Mouse (Mus musculus) hematopoietic stem cell, adult 5-6 weeks (primary cell): ENCODE measurements around the gene Tuba1b. TPM values are rescaled to one million over a fixed set of nuclear protein-coding genes. Genes with fewer than 3 reads are reported as not detected.
A peak's percentile ranks its signal among the peaks of the same experiment; 100 is the strongest.
"Not testable (repeated sequence)": the region's sequence is repeated elsewhere in the genome, so short reads cannot be mapped to it uniquely, and the experiment has no call there.

Experiments
- ATAC-seq, 2 experiments: fragments of 125-278 bp in 1 of 2; replicated peaks in 1 of 2; 2 replicates each; pipeline ENCODE4 v1.8.0; 2016 to 2017; ENCODE audit warnings: inconsistent platforms in 2 of 2, mild to moderate bottlenecking in 2 of 2, moderate number of reproducible peaks in 2 of 2, low read depth in 1 of 2, moderate TSS enrichment in 1 of 2; ENCODE audit not compliant: low FRiP score in 2 of 2, poor library complexity in 2 of 2, severe bottlenecking in 2 of 2, insufficient read depth in 1 of 2, low TSS enrichment in 1 of 2
- total RNA-seq: library from RNA; stranded (forward); fragments of 172-1452, 232-1000 nt; gene quantifications from 2 replicates; pipeline ENCODE4 v1.2.3, GENCODE M21; 2017

Gene Tuba1b
- total RNA-seq, 1 experiment from 2014 or later = 707 TPM

DNA sequence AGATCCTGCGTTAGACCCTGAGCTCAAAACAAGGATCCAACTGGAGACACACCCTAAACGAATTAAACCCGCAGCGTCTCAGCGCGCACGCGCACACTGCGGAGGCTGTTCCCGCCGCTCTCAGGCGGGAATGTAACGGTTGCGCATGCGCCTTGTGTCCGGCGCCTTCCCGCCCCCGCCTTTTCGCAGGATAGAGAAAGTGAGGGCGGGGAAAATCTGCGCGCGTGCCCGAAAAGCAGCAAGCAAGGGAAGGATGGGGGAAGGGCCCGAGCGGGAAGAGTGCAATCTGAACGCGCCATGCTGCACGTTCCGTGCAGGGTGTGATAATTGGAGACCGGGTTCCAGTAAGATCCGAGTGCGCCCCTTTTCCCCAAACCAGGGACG lies 540 bp downstream of the Tuba1b start:
- peak; percentile 44 to 64 for ATAC-seq

DNA sequence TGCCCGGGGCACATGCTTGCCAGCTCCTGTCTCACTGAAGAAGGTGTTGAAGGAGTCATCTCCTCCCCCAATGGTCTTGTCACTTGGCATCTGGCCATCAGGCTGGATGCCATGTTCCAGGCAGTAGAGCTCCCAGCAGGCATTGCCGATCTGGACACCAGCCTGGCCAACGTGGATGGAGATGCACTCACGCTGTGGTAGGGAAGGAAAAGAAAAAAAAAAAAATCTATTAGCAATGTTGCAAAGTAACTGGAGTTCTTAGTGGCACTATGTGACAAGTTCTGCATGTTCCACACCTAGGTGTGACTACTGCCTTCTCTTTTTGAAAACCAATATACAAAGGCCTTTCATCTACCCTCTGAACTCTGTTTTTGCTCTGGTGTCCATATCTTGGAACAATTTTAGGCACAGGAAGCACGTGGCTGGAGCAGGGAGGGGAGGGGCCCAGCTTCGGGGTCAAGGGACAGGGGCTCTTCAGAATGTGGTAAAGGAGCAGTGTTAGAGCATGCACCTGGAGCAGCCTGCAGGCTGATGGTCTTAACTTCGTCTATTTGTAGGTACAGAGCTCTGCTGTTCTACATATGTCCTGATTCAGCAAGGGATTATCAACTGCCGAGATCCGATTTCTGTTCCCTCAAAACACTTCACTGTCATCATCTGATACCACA lies 1.2 kb downstream of the Tuba1b start:
- ATAC-seq = not testable (repeated sequence)

DNA sequence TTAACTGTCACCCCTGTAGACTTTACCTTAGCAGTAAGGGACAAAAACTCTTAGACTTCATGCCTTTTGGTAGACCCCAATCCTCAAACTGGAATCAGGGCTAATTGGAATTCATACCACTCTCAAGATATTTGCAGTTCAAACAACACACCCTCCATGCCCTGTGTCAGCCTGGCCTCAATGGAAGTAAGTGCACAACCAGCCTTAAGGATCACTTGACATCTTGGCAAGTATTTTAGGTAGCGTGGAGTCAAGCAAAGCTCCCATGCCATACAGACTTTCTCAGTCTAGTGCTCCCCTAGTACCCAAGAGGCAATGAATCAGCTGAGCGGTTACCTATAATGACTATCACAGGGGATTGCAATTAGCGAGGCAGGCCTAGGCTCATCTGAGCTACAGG lies 3.4 kb downstream of the Tuba1b start:
- ATAC-seq = no peak

DNA sequence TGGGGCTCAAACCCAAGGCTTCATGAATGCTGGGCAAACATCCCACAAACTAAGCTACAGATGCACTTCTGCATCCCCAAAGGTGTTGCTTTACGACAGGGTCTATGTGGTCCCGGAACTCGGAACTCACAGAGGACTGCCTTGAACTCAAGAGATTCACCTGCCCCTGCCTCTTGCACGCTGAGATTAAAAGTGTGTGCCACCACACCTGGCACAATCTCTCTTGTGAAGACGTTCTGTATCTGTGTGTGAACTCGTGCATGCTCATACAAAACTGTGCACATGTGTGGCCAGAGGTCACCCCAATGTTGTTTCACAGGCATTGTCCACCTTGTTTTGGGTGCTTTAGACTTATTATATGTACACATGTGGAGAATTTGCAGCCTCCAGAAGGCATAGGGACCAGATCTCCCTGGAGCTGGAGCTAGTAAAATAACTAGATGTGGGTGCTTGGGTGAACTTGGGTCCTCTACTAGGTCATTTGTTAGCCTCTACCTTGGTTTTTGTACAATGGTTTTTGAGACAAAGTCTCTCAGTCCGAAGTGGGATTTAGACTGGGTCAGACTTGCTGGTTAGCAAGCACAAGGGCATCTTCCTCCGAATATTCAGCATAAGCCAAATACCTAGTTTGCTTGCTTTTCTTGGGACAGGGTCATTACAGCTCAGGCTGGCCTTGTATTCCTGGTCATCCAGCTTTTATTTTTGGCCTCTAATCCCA lies 4.2 kb downstream of the Tuba1b start:
- ATAC-seq = no peak

DNA sequence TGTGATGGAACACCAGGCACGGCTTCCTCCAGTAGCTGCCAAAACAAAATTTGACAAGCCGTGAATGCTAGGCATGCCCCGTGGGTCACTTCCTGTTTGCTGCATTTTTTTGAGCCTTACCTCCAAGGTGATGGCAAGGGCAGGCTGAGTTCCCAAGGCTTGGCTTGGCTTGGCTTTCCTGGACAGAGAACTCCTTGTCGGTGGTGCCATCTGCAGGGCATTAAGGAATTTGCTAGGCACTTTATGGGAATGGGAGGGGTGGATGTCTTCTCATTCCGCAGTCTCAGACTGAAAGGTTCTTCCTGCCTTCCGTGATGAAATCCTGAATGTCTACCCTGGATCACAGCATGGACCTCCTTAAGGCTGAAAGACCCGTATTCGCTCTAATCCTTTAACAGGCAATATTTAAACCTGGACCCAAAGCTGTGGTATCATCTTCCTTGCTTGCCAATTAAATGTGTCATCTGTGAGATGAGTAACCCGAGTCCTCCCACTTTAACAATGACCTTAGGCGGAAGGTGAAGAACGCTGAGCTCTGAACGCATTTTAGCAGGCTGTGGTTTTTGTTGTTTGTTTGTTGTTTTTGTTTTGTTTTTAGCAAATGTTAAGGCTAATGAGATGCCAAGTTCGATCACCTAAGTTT lies 5.6 kb downstream of the Tuba1b start:
- ATAC-seq = peak; percentile 75 to 78

DNA sequence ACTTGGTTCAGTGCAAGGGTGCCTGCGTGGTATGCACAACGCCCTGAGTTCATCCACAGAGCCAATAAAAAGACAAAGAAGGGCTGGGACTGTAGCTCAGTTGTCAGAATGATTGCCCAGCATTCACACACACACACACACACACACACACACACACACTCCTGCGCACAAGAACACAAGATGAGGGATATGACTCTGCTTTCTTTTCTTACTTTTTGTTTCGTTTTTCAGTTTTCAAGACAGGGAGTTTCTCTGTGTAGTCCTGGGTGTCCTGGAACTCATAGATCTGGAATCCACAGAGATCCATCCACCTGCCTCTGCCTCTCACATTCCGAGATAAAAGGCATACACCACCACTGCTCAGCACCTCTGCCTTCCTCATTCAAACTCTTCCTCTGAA lies 6.8 kb downstream of the Tuba1b start:
- ATAC-seq = no peak

DNA sequence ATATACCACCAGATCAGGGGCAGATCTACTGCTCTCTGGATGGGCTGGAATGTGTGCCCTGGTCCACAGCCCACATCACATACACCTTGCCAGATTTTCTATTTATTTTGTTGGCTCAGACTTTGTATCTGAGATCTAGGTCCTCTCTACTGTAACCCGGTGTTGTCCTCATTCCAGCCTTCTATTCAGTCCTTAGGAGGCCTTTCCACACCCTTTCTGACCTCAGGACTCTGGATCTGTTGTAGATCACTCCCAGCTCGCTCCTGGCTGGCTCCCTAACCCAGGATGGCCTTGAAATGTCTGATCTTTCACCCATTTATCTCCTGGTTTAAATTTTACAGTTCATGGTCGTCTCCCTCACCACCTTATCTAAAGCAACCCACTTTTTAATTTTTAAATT lies 9.7 kb downstream of the Tuba1b start:
- ATAC-seq = no peak

DNA sequence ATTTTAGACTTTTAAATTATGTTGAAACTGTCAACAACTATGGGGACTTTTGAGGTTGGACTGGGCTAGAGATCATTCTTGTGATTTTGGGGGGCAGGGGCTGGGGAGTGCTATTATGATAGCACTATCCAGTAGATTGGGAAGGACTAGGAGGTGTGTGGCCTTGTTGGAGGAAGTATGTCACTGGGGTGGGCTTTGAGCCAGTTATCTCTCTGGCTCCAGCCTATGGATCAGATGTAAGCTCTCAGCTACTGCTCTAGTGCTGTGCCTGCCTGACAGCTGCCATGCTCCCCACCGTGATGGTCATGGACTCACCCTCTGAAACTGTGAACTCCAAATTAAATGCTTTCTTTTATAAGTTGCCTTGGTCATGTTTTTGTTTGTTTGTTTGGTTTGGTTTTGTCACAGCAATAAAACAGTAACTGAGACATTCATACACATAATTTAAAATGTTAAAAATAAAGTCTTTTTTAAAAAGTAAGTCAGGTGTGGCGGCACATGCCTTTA lies 11.3 kb downstream of the Tuba1b start:
- ATAC-seq = no peak

DNA sequence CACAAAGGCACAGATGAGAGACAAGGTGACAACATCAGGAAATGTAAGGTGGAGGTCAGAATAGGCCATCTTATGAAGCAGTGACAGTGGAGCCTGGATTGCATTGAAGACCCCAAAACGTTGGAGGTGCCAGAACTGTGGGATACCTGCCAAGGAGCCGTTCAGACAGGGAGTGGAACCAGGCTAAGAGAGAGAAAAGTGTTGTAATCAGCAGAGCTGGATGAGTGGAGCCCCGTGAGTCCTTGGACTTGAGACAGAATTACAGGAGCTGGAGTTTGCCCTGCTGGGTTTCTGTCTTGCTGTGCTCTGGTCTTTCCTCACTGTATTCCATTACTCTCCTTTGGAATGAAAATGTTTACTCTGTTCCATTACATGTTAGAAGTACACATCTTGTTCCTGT lies 11.8 kb downstream of the Tuba1b start:
- no peak for ATAC-seq

DNA sequence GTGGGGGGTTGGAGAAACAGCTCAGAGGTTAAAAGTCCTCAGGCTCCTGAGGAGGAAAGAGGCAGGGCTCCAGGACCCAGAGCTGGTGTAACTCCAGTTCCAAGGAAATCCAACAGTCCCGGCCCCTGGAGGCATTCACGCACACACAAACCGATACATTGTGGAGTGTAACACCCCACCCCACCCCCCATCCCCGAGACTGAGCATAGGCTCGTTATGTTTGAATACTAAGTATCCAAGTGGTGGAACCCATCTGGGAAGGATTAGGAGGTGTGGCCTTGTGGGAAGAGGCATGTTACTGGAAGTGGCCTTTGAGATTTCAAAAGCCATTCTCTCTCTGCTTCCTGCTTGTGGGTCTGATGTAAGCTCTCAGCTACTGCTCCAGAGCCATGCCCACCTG lies 12.9 kb downstream of the Tuba1b start:
- ATAC-seq = no peak

DNA sequence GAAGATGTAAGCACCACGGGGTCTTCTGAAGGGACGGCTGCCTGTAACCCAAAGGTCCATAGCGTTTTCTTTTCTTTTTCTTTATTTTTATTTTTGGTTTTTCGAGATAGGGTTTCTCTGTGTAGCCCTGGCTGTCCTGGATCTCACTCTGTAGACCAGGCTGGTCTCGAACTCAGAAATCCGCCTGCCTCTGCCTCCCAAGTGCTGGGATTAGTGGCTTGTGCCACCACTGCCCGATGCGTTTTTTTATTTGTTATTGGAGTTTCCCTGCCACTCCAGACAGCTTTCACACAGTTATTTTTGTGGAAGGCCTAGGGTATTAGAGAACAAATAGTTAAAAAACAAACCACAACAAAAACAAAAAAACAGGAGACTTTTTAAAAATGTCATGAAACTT lies 15.9 kb downstream of the Tuba1b start:
- ATAC-seq = not testable (repeated sequence)

DNA sequence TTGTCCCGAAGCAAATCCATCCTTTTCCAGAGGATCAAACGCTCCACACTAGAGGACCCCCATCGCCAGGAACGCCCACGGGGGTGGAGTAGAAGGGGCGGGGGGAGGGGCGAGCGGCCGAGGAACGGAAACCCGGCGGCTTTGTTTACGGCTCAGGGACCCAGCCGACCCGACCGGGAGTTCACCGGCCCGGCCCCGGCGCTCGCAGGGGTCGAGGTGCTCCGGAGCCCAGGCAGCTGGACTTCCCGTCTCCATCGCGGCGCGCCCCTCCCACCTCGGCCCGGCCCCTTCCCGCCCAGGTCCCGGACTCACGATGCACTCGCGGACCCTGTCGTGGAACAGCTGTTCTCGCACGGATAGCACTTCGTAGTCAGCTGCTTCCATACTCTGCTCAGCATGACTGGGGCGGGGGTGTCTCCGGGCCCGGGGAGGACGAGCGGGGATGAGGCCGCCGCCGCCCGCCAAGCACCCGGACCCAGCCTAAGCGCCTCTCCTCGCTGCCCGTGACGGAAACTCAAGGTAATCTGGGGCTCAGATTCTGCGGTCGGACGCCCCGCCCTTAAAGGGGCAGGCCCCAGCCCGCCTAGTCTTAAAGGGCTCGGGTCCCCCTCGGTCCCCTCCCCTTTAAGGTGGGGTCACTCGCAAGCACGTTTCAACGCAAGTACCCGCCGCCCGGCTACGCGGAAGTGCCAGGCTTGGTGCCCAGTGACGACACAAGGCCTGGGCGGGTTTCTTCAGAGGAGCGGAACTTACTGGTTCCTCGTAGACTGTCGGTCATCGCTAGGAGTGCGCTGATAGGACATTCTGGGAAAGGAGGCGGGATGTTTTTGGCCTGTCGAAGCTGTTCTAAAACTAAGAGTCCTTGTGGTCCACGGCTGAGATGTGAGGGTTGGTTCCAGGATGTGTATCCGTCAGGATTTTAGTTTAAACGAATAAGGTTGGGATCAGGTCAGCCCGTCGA lies 16.5 kb downstream of the Tuba1b start, which contains the start of gene Lmbr1l:
TSS of gene Lmbr1l (minus strand) at position 694 of the 961 bp plus-strand sequence.
- peak; percentile 98 to 99 for ATAC-seq

DNA sequence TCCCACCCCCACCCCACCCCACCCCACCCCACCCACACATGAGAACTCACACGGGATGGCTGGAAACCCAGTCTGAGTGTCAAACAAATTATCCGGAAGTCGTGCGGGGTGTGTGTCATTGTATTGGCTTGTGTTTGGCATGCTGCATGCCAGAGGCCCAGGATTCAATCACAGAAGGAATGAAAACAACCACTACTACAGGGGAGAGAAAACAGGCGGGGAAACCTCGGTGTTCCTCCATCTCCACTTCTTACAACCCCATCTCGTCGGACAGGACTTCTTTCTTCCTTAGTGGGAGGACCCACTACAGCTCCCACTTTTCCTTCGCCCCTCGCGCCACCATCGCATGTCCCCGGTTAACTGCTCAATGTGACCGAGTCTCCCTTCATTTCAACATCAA lies 17.3 kb downstream of the Tuba1b start:
- ATAC-seq = no peak

DNA sequence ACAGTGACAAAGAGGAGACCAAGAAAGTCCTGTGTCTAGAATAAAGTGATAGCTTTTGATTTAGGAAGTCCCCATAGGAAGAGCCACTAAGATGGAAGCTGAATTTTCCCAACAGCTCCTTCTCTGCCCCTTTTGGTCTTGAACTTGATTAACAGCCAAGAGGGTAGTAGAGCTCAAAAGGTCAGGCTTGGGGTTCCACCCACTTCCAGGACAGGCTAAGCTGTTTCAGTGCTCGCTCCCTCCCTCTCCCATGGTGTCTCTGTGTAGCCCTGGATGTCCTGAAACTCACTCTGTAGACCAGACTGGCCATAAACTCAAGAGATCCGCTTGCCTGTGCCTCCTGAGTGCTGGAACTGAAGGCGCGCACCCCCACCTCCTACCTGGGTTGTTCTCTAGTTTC lies 18.3 kb downstream of the Tuba1b start:
- ATAC-seq = no peak

DNA sequence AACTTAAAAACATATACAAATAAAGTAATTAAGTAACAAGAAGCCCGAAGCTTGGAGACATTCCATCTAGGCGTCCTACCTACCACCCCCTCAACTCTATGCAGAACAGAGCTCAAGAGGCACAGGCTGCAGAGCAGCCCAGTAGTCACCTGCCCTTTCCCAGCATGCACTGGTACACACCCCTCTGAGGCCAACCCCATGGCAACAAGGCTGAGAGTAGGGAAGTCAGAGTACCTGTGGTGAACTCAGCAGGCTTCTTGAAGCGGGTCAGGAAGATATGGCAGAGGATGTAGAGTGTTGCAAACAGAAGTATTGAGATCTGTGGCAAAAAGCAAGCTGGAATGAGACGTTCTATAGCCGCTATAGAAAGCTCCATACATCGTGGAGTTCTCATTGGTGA lies 19.5 kb downstream of the Tuba1b start:
- ATAC-seq = no peak

DNA sequence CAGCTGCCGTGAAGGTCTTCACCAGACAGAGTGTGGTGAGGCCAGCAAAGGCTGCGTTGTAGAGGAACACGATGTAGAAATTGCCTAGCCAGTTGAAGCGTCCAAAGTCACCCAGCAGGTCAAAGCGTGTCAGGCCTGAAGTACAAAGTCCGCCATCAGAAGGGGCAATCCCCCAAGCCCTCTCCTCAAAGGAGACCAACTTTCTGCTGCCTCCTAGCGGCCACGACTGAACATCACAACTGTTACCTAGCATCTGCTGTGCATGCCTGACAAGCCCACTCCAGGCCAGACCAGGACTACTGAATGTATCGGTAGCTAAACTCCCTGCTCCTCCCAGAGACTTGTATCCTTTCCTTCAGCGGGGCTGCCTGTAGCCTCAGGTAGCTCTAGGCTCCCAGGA lies 29.7 kb downstream of the Tuba1b start:
- peak in 1 of 2 experiments; percentile 42; a peak in 1 of 4 replicates for ATAC-seq

DNA sequence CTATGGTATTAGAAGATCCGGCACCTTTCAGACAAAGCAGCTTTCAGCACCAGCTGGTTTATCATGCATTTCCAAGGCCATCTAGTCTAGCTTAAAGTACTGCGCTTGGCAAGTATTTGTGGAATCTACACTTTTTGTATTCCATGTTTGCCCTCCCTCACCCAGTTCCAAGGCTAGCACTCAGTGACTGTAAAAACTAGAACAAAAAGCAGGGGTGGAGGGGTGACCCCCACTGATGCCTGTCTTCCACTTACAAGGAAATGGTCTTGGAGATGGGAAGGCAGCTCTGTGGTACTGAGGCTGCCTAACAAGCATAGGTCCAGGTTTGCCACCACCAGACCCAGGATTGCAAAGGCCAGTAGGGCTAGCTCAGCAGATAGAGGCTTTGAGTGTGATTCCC lies 31.8 kb downstream of the Tuba1b start:
- no peak for ATAC-seq
